Mouse (Mus musculus) G1E (cell line): ENCODE measurements at regions not wholly inside any gene's neighbourhood (a gene's known extent, or its start where the extent isn't known, plus 50 kb on each side); places are given as distances from the start of the nearest gene placed in this dataset.
"Not testable (repeated sequence)": the region's sequence is repeated elsewhere in the genome, so short reads cannot be mapped to it uniquely, and the experiment has no call there.

Experiments
- ATAC-seq: 2 replicates; pipeline ENCODE4 v1.8.0; 2016; ENCODE audit warnings: mild to moderate bottlenecking; ENCODE audit not compliant: insufficient number of reproducible peaks, poor library complexity, low FRiP score, severe bottlenecking; ENCODE audit errors: extremely low read depth
- DNase-seq: peaks from one replicate; pipeline ENCODE4 v3.0.0; 2012; ENCODE audit warnings: low spot score
- H3K27me3 ChIP-seq: 2 replicates; pipeline ENCODE4 v1.6.1; 2012; ENCODE audit warnings: mild to moderate bottlenecking, low read length, inconsistent platforms; ENCODE audit not compliant: insufficient read depth
- H3K36me3 ChIP-seq: replicated peaks from 2 replicates; pipeline ENCODE3; 2012; ENCODE audit warnings: mild to moderate bottlenecking, inconsistent platforms
- H3K4me1 ChIP-seq: 2 replicates; pipeline ENCODE4 v1.6.1; 2012; ENCODE audit warnings: low read depth, low read length, inconsistent platforms, mixed read lengths; ENCODE audit not compliant: insufficient read depth
- H3K4me3 ChIP-seq: 2 replicates; pipeline ENCODE4 v1.5.1; 2012; ENCODE audit warnings: low read depth, mild to moderate bottlenecking, inconsistent platforms, low read length, moderate library complexity, mixed read lengths
- H3K9me3 ChIP-seq: replicated peaks from 2 replicates; pipeline ENCODE4 v1.6.1; 2012; ENCODE audit warnings: inconsistent platforms
- CTCF ChIP-seq: IDR thresholded peaks from 2 replicates; pipeline ENCODE4 v1.5.1; 2012; ENCODE audit warnings: low read depth, low read length, inconsistent platforms, mixed read lengths
- GATA1 ChIP-seq: IDR thresholded peaks from 2 replicates; pipeline ENCODE4 v1.6.1; 2012; ENCODE audit warnings: borderline replicate concordance, low read length, inconsistent platforms, mixed read lengths
- GATA2 ChIP-seq: IDR thresholded peaks from 2 replicates; pipeline ENCODE4 v1.6.1; 2012; ENCODE audit warnings: low read depth, low read length, inconsistent platforms, borderline replicate concordance
- POLR2AphosphoS5 ChIP-seq: IDR thresholded peaks from 2 replicates; pipeline ENCODE4 v1.6.1; 2012; ENCODE audit warnings: low read depth, low read length, inconsistent platforms; ENCODE audit not compliant: insufficient replicate concordance
- TAL1 ChIP-seq: conservative IDR thresholded peaks from 2 replicates; pipeline ENCODE4 v1.6.1; 2012; ENCODE audit warnings: low read depth, low read length, inconsistent platforms, mixed read lengths

GRCm38 (mm10) chr13:97347696-97348095 is 106.8 kb downstream of the Enc1 start:
- peaks cover 24% of the 10 kb centered on the region for H3K27me3 ChIP-seq
- ATAC-seq = no peak
- no peaks in the 10 kb centered on the region for H3K36me3 ChIP-seq
- H3K4me1 ChIP-seq = no peaks in the 10 kb centered on the region
- no peak overlapping the region for H3K4me3 ChIP-seq
- no peak for DNase-seq
- TF ChIP-seq TAL1 (no peak), GATA2 (no peak), CTCF (no peak), GATA1 (no peak), POLR2AphosphoS5 (no peak)
- no peaks in the 10 kb centered on the region for H3K9me3 ChIP-seq

DNA sequence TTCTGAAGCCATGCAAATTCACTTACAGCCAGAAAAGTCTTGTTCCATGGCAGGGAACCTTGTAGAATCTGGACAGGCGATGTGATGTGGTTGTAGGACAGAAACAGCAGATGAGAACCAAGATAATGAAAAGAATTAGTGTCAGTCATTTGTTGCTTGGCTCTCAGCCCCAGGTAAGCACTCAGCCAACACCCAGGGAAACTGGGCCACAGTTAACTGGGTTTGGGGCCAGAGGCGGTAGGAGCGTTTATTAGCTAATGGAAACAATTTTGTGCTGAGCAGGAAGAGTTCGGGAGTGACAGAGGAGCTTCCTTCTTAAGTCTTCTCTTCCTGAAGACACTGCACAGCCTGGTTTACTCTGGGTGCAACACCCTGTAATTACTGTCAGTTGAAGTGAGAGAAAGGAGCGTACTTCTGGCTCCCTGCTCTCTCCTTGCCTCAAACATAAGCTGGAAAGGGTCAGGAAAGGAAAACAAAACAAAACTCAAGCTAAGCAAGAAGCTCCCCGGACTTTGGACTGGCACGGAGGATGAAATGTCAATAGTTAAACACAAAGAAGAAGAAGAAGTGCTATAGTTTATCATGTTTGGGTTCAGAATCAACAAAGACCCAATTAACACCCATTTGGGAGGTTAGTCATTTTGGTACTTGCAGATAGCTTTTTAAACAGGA is 100.4 kb downstream of the Enc1 start:
- DNase-seq (no peak), ATAC-seq (no peak)
- H3K27me3 ChIP-seq = peaks cover 30% of the 10 kb centered on the region
- no peak overlapping the region for H3K4me3 ChIP-seq
- TF ChIP-seq CTCF = no peak
- no peak for TF ChIP-seq GATA1
- TF ChIP-seq POLR2AphosphoS5 = no peak
- TF ChIP-seq TAL1 = no peak
- TF ChIP-seq GATA2 = no peak
- H3K36me3 ChIP-seq = no peaks in the 10 kb centered on the region
- no peaks in the 10 kb centered on the region for H3K4me1 ChIP-seq
- no peaks in the 10 kb centered on the region for H3K9me3 ChIP-seq

DNA sequence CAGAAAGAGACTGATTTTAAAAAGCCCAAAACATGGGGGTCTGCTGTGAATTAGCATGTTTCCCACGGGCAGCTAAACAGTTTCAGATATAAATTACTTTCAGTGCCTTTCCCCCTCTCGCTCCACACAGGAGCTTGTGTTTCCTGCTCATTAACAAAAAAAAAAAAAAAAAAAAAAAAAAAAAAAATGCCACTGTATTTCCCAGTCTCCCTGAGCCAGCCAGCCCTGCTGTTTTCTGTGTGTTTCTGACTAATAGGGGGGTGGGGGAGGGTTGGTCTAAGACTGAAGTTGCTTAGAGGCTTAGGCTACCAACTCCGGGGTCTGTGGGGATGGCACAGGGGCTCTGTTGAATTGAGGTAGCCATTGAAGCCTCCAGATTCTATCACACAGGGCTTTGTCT is 97.0 kb downstream of the Enc1 start:
- no peak for TF ChIP-seq GATA2
- TF ChIP-seq CTCF = no peak
- no peak for TF ChIP-seq TAL1
- TF ChIP-seq GATA1 = no peak
- TF ChIP-seq POLR2AphosphoS5 = no peak
- Histone ChIP-seq H3K9me3 (no peaks in the 10 kb centered on the region), H3K4me3 (no peak overlapping the region), H3K27me3 (peaks cover 28% of the 10 kb centered on the region), H3K4me1 (no peaks in the 10 kb centered on the region), H3K36me3 (no peaks in the 10 kb centered on the region)
- ATAC-seq (no peak), DNase-seq (no peak)

DNA sequence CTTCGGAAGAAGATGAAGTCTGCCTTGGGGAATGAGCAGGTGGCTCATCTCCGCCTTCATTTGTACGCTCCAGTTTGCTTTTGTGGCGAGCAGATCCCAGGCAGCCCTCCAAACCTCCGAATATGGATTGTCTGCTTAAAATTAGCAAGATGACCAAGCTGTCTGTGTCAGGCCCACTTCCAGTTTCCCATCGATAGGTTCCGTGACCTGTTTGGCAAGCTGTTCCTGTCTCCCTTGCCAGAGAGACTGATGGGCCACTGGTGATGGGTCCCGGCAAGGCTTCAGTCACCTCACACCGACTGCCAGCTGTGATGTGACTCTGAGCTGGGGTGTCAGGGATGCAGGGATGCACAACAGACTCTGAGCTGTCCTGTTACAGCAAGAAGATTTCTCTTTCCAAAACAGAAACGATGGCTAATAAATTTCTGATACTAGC is 96.4 kb downstream of the Enc1 start:
- Histone ChIP-seq H3K4me3 (no peak overlapping the region), H3K9me3 (no peaks in the 10 kb centered on the region), H3K36me3 (no peaks in the 10 kb centered on the region), H3K27me3 (peaks cover 29% of the 10 kb centered on the region), H3K4me1 (no peaks in the 10 kb centered on the region)
- TF ChIP-seq GATA2 = no peak
- TF ChIP-seq GATA1 = no peak
- TF ChIP-seq TAL1 = no peak
- TF ChIP-seq CTCF = no peak
- TF ChIP-seq POLR2AphosphoS5 = no peak
- ATAC-seq (no peak), DNase-seq (no peak)

DNA sequence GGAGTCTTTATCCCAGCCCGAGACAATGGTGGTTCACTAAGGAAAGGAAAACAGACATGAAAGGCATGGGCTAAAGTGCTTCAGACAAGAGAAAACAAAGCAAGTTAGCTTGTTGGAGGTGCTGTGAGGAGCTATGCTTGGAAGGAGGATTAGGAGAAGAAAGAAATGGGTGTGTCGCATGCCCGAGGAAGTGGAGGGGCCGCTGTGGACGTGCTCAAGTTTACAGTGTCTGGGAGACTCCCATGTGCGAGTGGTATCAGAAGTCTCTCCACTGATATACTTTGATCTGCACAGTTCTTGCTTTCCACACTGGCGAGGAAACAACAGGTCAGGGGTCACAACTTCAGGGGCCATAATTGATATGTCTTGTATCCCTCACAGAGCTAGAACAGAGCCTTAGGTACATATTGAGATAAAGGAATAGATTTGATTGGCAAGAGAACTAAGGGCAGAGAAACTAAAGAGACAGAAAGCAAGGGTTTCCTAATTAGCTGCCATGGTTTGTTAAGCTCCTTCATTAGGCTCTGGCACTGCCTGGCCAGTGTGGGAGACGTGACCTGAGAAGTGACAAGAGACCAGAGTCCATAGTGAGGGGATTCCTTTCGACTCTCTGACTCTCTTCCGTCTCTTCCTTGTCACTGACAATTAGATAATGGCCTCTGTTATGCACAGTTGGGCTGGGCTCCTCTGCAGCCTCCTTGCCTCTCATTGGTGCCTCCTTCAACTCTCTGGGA is 93.1 kb downstream of the Enc1 start:
- ATAC-seq (no peak), DNase-seq (no peak)
- TF ChIP-seq CTCF (no peak), GATA2 (no peak), POLR2AphosphoS5 (no peak), GATA1 (no peak), TAL1 (no peak)
- no peaks in the 10 kb centered on the region for H3K9me3 ChIP-seq
- no peaks in the 10 kb centered on the region for H3K36me3 ChIP-seq
- H3K27me3 ChIP-seq = peaks cover 34% of the 10 kb centered on the region
- no peak overlapping the region for H3K4me3 ChIP-seq
- no peaks in the 10 kb centered on the region for H3K4me1 ChIP-seq

- Histone ChIP-seq H3K4me1 (no peaks in the 10 kb centered on the region), H3K36me3 (no peaks in the 10 kb centered on the region), H3K9me3 (no peaks in the 10 kb centered on the region), H3K4me3 (no peak overlapping the region), H3K27me3 (peaks cover 27% of the 10 kb centered on the region)
- no peak for ATAC-seq
- TF ChIP-seq CTCF (no peak), GATA2 (no peak), TAL1 (no peak), GATA1 (no peak), POLR2AphosphoS5 (no peak)
- DNase-seq = no peak
Observed at GRCm38 (mm10) chr13:97331072-97331471, 90.2 kb downstream of the Enc1 start.

DNA sequence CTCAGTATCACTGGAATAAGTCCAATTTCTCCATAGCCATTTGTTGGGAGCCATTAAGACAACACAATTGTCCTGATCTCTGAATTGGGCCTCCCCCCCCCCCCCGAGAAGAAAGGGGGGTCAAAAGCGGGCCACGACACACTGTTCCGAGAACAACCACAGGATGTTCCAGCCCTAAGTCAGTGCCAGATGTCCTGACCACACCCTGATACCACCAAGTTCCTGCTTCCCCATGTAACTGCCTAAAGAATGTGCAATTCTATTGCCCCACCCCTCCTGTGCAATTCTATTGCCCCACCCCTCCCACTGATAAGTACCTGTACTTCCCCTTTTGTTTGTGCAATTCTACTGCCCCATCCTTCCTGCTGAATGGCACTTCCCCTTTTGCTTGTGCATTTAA is 80.4 kb downstream of the Enc1 start:
- not testable (repeated sequence) for H3K4me1 ChIP-seq, H3K27me3 ChIP-seq, H3K4me3 ChIP-seq, ATAC-seq, DNase-seq, H3K36me3 ChIP-seq
- H3K9me3 ChIP-seq = peaks cover 20% of the 10 kb centered on the region
